Mouse (Mus musculus): ENCODE data around the gene Fam198a. TPM values are rescaled to one million over a fixed set of nuclear protein-coding genes. Genes with fewer than 3 reads are reported as not detected.
A peak's percentile ranks its signal among the peaks of the same experiment; 100 is the strongest.

Gene Fam198a
- total RNA-seq, 2 experiments from 2014 or later, result 0.77 to 0.79 TPM

DNA sequence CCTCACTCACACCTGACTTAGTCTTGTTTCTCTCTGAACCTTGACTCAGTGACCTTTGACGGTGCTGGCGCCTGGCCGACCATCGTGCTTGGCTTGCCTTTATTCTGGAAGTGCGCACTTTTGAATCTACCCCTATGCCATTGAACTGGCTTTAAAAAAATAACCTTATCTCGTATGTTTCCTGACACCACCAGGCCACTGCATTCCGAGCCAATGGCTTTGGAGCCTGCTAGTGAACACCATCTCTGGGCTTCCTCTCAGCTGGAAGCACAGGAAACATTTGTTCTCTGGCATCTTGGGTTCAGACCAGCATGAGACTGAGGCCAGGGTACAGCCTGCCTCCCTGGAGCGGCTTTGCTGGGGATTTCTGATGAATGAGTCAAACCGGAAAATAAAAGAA lies 72.0 kb downstream of the Fam198a start:
- DNase-seq, result peak; percentile 82

DNA sequence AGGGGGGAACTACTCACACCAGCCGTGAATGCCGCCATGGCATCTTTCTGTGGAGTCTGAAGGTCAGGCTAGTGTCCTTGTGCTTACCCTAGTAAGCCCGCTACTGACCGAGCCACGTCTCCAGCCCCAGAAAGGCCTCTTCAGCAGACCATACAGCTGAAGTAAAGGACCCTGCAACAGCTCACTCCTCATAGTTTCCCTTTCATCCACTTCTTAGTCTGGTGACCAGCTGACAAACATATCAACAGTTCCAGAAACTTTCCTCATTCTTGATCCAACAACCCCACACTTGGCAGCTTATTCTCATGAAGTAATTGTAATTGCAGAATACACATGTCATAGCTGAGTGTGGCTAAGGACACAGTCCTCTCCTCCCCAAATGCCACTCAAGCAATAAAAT lies 73.1 kb downstream of the Fam198a start:
- peak; percentile 22 for DNase-seq

DNA sequence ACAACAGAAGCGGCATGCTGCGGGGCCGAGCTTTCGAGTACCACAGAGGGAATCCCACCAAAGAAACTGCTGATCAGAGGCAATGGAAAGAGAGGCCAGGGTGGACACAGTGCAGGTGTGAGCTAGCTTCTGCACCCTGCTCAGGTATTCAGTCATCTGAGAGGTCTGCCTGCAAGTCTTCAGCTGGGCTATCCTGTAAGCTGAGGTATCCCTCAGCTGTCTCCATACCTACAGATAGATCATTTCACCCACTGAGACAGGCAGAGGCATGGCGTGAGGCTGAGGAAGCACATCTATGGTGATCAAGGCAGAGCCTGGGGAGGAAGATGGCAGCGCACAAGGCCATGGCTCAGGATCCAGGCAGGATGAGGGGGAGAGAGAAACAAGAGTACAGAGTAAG lies 73.6 kb downstream of the Fam198a start:
- no peak for DNase-seq

- DNase-seq, result no peak
These were observed 75.2 kb downstream of the Fam198a start for GRCm38 (mm10) chr9:122025855-122026590.

- peak; percentile 65 for DNase-seq
These were observed 76.5 kb downstream of the Fam198a start for GRCm38 (mm10) chr9:122027081-122027913.

DNA sequence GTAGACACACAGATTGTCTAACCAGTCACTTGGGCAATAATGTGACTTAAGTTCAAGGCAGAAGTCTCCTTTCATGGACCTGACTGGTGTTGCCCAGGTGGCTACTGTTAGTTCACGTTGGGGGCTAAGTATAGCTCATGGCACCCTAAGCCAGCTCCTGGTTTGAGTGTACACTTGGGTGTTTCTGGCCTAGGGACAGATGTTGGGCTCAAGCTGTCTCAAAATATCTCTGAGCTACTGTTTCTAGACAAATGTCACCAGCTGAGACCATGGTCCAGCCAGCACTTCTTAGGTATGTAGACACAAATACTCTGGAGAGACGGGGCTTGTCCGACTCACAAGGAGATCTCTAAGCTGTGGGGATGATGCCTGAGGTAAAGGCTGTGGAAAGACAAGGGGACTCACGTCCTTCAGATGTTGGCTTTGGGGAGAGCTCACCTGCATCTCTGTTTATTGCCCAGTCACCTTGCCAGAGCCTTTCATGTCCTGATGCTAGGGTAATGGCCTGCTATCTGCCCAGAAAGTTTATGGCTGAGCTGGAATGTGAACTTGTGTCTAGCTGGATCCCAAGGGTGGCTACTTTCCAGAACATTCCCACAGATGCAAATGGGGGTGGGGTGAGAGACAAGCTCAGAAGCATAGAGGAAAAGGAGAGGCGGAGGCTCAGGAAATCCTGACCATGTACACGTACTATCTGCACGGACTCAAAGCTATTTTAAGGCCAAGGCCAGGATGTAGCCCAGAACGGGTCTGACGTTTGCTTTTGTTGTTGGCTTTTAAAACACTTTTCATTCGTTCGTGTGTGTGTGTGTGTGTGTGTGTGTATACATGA lies 77.3 kb downstream of the Fam198a start:
- DNase-seq, result peak; percentile 75

DNA sequence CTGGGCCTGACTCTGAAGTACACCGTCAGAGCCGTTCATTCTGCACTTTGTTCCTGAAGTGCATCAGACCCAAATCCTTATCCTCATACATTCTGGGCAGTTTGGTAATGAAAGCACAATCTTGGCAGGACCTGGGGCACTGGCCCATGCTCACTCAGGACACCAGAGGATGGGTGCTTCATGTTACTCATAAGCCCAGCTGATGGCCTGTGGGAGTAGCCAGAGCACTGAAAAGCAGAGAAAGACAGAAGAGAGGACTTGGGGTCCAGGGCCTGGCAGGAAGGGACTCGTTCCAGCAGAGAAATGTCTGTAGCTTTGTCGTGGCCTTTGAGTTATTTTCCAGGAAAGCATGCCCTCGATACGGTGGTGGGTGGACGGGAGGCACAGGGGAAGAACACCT lies 79.0 kb downstream of the Fam198a start:
- DNase-seq, result no peak

Other genes starting within 250 kb of the Fam198a start
- gene Sec22c, start 245.5 kb upstream of the Fam198a start, total RNA-seq (2021), result 1 to 10 TPM; 5.1 to 6.4 TPM
- gene Ss18l2, start 240.7 kb upstream of the Fam198a start, total RNA-seq (2021), result 100 to 1,000 TPM; 115 to 127 TPM
- gene Nktr, start 231.8 kb upstream of the Fam198a start, total RNA-seq (2021), result 10 to 100 TPM; 67.6 to 73.5 TPM
- gene Zfp651, start 191.7 kb upstream of the Fam198a start, total RNA-seq (2021), result 10 to 100 TPM; 75.6 to 81.6 TPM
- gene Klhl40, start 173.4 kb upstream of the Fam198a start, total RNA-seq (2021), result 10 to 100 TPM; 14.1 to 15.4 TPM
- gene Hhatl, start 158.5 kb upstream of the Fam198a start, total RNA-seq (2021), result 10 to 100 TPM; 72.5 to 84.4 TPM
- gene Ccdc13, start 111.5 kb upstream of the Fam198a start, total RNA-seq (2021), result not detected
- 100 to 1,000 TPM; 153 to 165 TPM for gene Higd1a, start 92.6 kb upstream of the Fam198a start, total RNA-seq (2021)
- gene Ackr2, start 52.6 kb upstream of the Fam198a start, total RNA-seq (2021), result 1 to 10 TPM; 3.1 to 5.8 TPM
- not detected for gene Cyp8b1, start 34.7 kb upstream of the Fam198a start, total RNA-seq (2021)
- 1 to 10 TPM; 7.8 to 7.9 TPM for gene Pomgnt2, start 46.1 kb downstream of the Fam198a start, total RNA-seq (2021)
- 10 to 100 TPM; 77.8 to 78.7 TPM for gene Snrk, start 166.3 kb downstream of the Fam198a start, total RNA-seq (2021)